21 mouse cellular contexts compared by ENCODE assay signal in the genomic region with DNA sequence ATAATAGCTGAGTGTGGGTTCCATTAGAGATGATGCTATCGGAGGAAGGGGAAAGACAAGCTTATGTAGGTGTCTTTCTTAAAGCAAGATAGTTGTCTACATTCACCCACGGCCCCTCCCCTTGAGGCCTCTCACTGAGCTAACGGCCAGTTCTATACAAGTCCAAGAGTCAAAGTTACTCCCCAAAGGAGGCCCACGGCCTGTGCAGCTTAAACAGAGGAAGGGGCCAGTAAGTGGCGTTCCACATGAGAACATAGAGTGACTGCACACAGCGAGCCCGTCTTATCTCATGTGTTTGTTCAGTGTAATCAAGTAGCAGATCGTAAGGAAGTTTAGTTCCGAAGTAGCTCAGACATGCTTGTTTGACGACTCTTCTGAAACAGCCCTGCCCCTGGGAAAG.
"Had no signal": no experiment of that assay in that cellular context is flagged by ENCODE, and none has a peak within 500 bp of the region (broad histone marks: within the 10 kb centered on the region; RNA-seq: fewer than 3 reads in every experiment).

No protein-coding gene starts in this region.

- H3K9ac ChIP-seq: liver, embryonic 13.5 days; liver, embryonic 15.5 days; liver, postnatal 0 days; lung, embryonic 15.5 days; midbrain, embryonic 13.5 days; midbrain, embryonic 15.5 days; neural tube, embryonic 12.5 days had no signal

- H3K9me3 ChIP-seq: liver, embryonic 13.5 days; liver, embryonic 15.5 days; lung, embryonic 15.5 days; megakaryocyte, embryonic 14.5 days; midbrain, embryonic 13.5 days; midbrain, embryonic 15.5 days; neural tube, embryonic 12.5 days had no signal

- H3K27ac ChIP-seq: liver, embryonic 13.5 days; liver, embryonic 15.5 days; lung, embryonic 15.5 days; macrophage; midbrain, embryonic 13.5 days; midbrain, embryonic 15.5 days; neural tube, embryonic 12.5 days had no signal

- H3K36me3 ChIP-seq: liver, embryonic 13.5 days; liver, embryonic 15.5 days; lung, embryonic 15.5 days; midbrain, embryonic 13.5 days; midbrain, embryonic 15.5 days; neural tube, embryonic 12.5 days had no signal

- H3K27me3 ChIP-seq: lung, embryonic 15.5 days; midbrain, embryonic 13.5 days; neural tube, embryonic 12.5 days had no signal

- DNase-seq: liver, embryonic 13.5 days; liver, postnatal 0 days; lung, adult 2 months; lung, postnatal 14 days; lung, postnatal 36 days; retina, postnatal 1 day; right cerebral cortex, adult 18-20 months; right cerebral cortex, postnatal 25 days; right cerebral cortex, postnatal 4 days; spleen, adult 18-20 months; thymus, adult 2 months; thymus, postnatal 36 days had no signal

- ATAC-seq: liver, postnatal 0 days; midbrain, embryonic 13.5 days; midbrain, embryonic 15.5 days had no signal

- H3K4me2 ChIP-seq: liver, embryonic 11.5 days; liver, embryonic 13.5 days; liver, embryonic 15.5 days; lung, embryonic 15.5 days; midbrain, embryonic 11.5 days; midbrain, embryonic 13.5 days; midbrain, embryonic 15.5 days; neural tube, embryonic 12.5 days had no signal

- H3K4me3 ChIP-seq: liver, embryonic 13.5 days; liver, embryonic 15.5 days; lung, embryonic 15.5 days; megakaryocyte, embryonic 14.5 days; midbrain, embryonic 13.5 days; midbrain, embryonic 15.5 days; neural tube, embryonic 12.5 days had no signal

- H3K4me1 ChIP-seq: liver, embryonic 13.5 days; liver, embryonic 15.5 days; megakaryocyte, embryonic 14.5 days; midbrain, embryonic 13.5 days; midbrain, embryonic 15.5 days; neural tube, embryonic 12.5 days had no signal
